ENCODE assay signal across 19 mouse cellular contexts in genomic region chr13:46898837-46899236, GRCm38 (mm10). TPM values are rescaled to one million over a fixed set of nuclear protein-coding genes. Genes with fewer than 3 reads are reported as not detected.
A peak's percentile ranks its signal among the peaks of the same experiment; 100 is the strongest.
DNase-seq lines count a peak whose midpoint lies in the region; ATAC-seq and TF ChIP-seq lines count a peak whose summit lies in the region.
"Had no signal": no experiment of that assay in that cellular context is flagged by ENCODE, and none has a peak within 500 bp of the region (broad histone marks: within the 10 kb centered on the region; RNA-seq: fewer than 3 reads in every experiment).

No protein-coding gene starts in this region.

- peaks cover 5% of the 10 kb centered on the region for H3K79me2 ChIP-seq in heart, adult 2 months (replicated peaks; ENCODE audit: control insufficient read depth, insufficient read depth, low read length)

- H3K27me3 ChIP-seq in heart, adult 2 months (ENCODE audit: control insufficient read depth, insufficient read depth, low read length) = no peaks in the 10 kb centered on the region
- no peaks in the 10 kb centered on the region for H3K27me3 ChIP-seq in midbrain, embryonic 14.5 days (ENCODE audit: control insufficient read depth, insufficient read depth, low read length)
- H3K27me3 ChIP-seq in midbrain, postnatal 0 days (ENCODE audit: insufficient read depth, low read length) = no peaks in the 10 kb centered on the region
- H3K27me3 ChIP-seq: CH12.LX; forebrain, embryonic 12.5 days; hindbrain, embryonic 13.5 days; midbrain, embryonic 15.5 days had no signal

- no peak for ATAC-seq in midbrain, embryonic 14.5 days (ENCODE audit: low FRiP score, low TSS enrichment)
- ATAC-seq in midbrain, postnatal 0 days (ENCODE audit: low FRiP score) = no peak
- ATAC-seq: midbrain, embryonic 15.5 days had no signal

- 32% methylated on average over 2 of the region's 2 CpGs for WGBS in heart, adult 2 months
- whole genome bisulfite sequencing in midbrain, embryonic 14.5 days = 59% methylated on average over 2 of the region's 2 CpGs
- WGBS in midbrain, postnatal 0 days = 70% methylated on average over 2 of the region's 2 CpGs

- DNase-seq in heart, adult 2 months = no peak
- DNase-seq in heart, adult 18-20 months = no peak
- DNase-seq in kidney, adult 8-10 months = peak; percentile 28 to 34
- no peak for DNase-seq in kidney, postnatal 14 days
- DNase-seq in midbrain, embryonic 14.5 days = no peak
- no peak for DNase-seq in midbrain, postnatal 0 days (ENCODE audit: low spot score)
- no peak for DNase-seq in gastrocnemius, postnatal 14 days
- DNase-seq: adrenal gland, postnatal 14 days; cerebellum, adult 11-12 months; cerebellum, postnatal 36 days; gastrocnemius, postnatal 36 days; left cerebral cortex, postnatal 4 days; lung, adult 18-20 months; retina, postnatal 1 day; thymus, postnatal 36 days had no signal

- H3K4me2 ChIP-seq in midbrain, embryonic 14.5 days (ENCODE audit: low read length) = no peak overlapping the region
- H3K4me2 ChIP-seq in midbrain, postnatal 0 days (ENCODE audit: low read depth, low read length, poor library complexity, severe bottlenecking) = no peak overlapping the region; the same call in 1 of the 2 replicates
- H3K4me2 ChIP-seq: hindbrain, embryonic 13.5 days had no signal

- H3K9ac ChIP-seq in heart, adult 2 months (ENCODE audit: low read depth, low read length) = no peak overlapping the region
- no peak overlapping the region for H3K9ac ChIP-seq in midbrain, embryonic 14.5 days (replicated peaks; ENCODE audit: low read length)
- no peak overlapping the region for H3K9ac ChIP-seq in midbrain, postnatal 0 days (replicated peaks; ENCODE audit: low read length, poor library complexity, severe bottlenecking)
- H3K9ac ChIP-seq: forebrain, embryonic 12.5 days; hindbrain, embryonic 13.5 days; midbrain, embryonic 15.5 days had no signal

- H3K27ac ChIP-seq in heart, adult 2 months = peak overlapping the region; percentile 71
- H3K27ac ChIP-seq in midbrain, embryonic 14.5 days (replicated peaks; ENCODE audit: low read depth, low read length) = 0 out of 2 replicates have a peak overlapping the region, but pooled peaks have one; percentile 26
- H3K27ac ChIP-seq in midbrain, postnatal 0 days (ENCODE audit: low read depth, low read length) = no peak overlapping the region
- H3K27ac ChIP-seq: forebrain, embryonic 12.5 days; hindbrain, embryonic 13.5 days; midbrain, embryonic 15.5 days had no signal

- intact Hi-C loops in heart, adult 2 months (cut with DNase I) = no loop called here
- intact Hi-C loops in gastrocnemius, postnatal 14 days (cut with DNase I; ENCODE audit: low total_unique reads) = no loop called here

- no peak for TF ChIP-seq EP300 in heart, adult 2 months (IDR thresholded peaks at IDR 0.05; ENCODE audit: insufficient read depth, low read depth, low read length)

- TF ChIP-seq CTCF in heart, adult 2 months (IDR thresholded peaks at IDR 0.05) = no peak
- no peak for TF ChIP-seq CTCF in midbrain, postnatal 0 days (IDR thresholded peaks at IDR 0.05)

- peaks cover 7% of the 10 kb centered on the region for H3K4me1 ChIP-seq in heart, adult 2 months (ENCODE audit: control insufficient read depth, insufficient read depth, low read length)
- H3K4me1 ChIP-seq in midbrain, embryonic 14.5 days (ENCODE audit: control insufficient read depth, insufficient read depth, low read length) = peaks cover 8% of the 10 kb centered on the region; the same call in 1 of the 2 replicates
- 0 out of 2 replicates have a peak, but pooled peaks cover 5% of the 10 kb centered on the region for H3K4me1 ChIP-seq in midbrain, postnatal 0 days (ENCODE audit: insufficient read depth, low read length)

- no peak overlapping the region for H3K4me3 ChIP-seq in heart, adult 2 months
- no peak overlapping the region for H3K4me3 ChIP-seq in midbrain, embryonic 14.5 days (replicated peaks; ENCODE audit: low read depth, low read length)
- H3K4me3 ChIP-seq in midbrain, postnatal 0 days (ENCODE audit: low read depth, low read length) = no peak overlapping the region
- H3K4me3 ChIP-seq: forebrain, embryonic 12.5 days; hindbrain, embryonic 13.5 days; midbrain, embryonic 15.5 days had no signal

- TF ChIP-seq POLR2A in heart, adult 2 months (IDR thresholded peaks at IDR 0.05; ENCODE audit: insufficient read depth, low read depth, low read length) = no peak

- H3K9me3 ChIP-seq in midbrain, embryonic 14.5 days (ENCODE audit: control insufficient read depth, low read length) = no peaks in the 10 kb centered on the region
- no peaks in the 10 kb centered on the region for H3K9me3 ChIP-seq in midbrain, postnatal 0 days (ENCODE audit: low read length)
- H3K9me3 ChIP-seq: forebrain, embryonic 12.5 days; hindbrain, embryonic 13.5 days; midbrain, embryonic 15.5 days had no signal

- H3K36me3 ChIP-seq in heart, adult 2 months (ENCODE audit: control insufficient read depth, insufficient read depth, low read length) = peaks cover 6% of the 10 kb centered on the region; the same call in 1 of the 2 replicates
- no peaks in the 10 kb centered on the region for H3K36me3 ChIP-seq in midbrain, embryonic 14.5 days (ENCODE audit: control insufficient read depth, insufficient read depth, low read length)
- H3K36me3 ChIP-seq in midbrain, postnatal 0 days (ENCODE audit: insufficient read depth, low read length) = no peaks in the 10 kb centered on the region
- H3K36me3 ChIP-seq: forebrain, embryonic 12.5 days; midbrain, embryonic 15.5 days had no signal

RNA-seq across cellular contexts. Expression of gene Kif13a, which starts 30.8 kb away (rescaled TPM):
- 100 to 1,000 TPM; 108 to 113 TPM for total RNA-seq in heart, adult 2 months (2021)
- polyA plus RNA-seq in heart, adult 2 months (2012; rRNA removed) = 49.8 and 75.4 TPM in 2 replicates
- 100 to 1,000 TPM; 110 to 116 TPM for total RNA-seq in heart, adult 18-20 months (2021)
- polyA plus RNA-seq in midbrain, embryonic 14.5 days (2014; fragmentation: Nextera tagmentation; extraction: Ambion mirVana) = 10.2 and 14.2 TPM in 2 replicates
- 31.4 and 31.7 TPM in 2 replicates for total RNA-seq in midbrain, postnatal 0 days (2014; rRNA removed)
- polyA plus RNA-seq in midbrain, postnatal 0 days (2015; fragmentation: Nextera tagmentation; extraction: Ambion mirVana) = 10.1 TPM in 2 replicates
- 10 to 100 TPM; 56.0 to 56.5 TPM for total RNA-seq in gastrocnemius, postnatal 14 days (2021)
- total RNA-seq: CH12.LX had no signal

Comparison
In these comparisons a context has a peak if more than half of its experiments do, and no peak if none do; other contexts are left out.
1. DNase-seq: peak in kidney, adult 8-10 months (2 of 2); none in heart, adult 2 months (0 of 2), heart, adult 18-20 months (0 of 2), kidney, postnatal 14 days (single experiment), midbrain, embryonic 14.5 days (single experiment), midbrain, postnatal 0 days (single experiment) and gastrocnemius, postnatal 14 days (single experiment).